Mouse (Mus musculus) myocyte (in vitro differentiated cells): Measurements from ENCODE around the gene Hoga1.

Experiments used
- CEBPB ChIP-seq: IDR thresholded peaks from 2 replicates; pipeline ENCODE4 v1.6.1; 2011; ENCODE audit warnings: mild to moderate bottlenecking, moderate library complexity; ENCODE audit not compliant: poor library complexity, insufficient read depth, severe bottlenecking
- MYOD1 ChIP-seq, 3 experiments: IDR thresholded peaks; one replicate each; pipeline ENCODE4 v1.6.1; 2011; ENCODE audit warnings: control low read depth in 2 of 3, low read depth in 2 of 3, mild to moderate bottlenecking in 2 of 3, moderate library complexity in 1 of 3; ENCODE audit not compliant: insufficient read length in 2 of 3, control insufficient read depth in 1 of 3
- POLR2A ChIP-seq: IDR thresholded peaks from one replicate; pipeline ENCODE4 v1.6.1; 2011; ENCODE audit warnings: low read depth, mild to moderate bottlenecking, control low read depth, moderate library complexity; ENCODE audit not compliant: insufficient read length
- TCF12 ChIP-seq: IDR thresholded peaks from one replicate; pipeline ENCODE4 v1.6.1; 2011; ENCODE audit warnings: mild to moderate bottlenecking, control low read depth; ENCODE audit not compliant: poor library complexity, insufficient read depth, severe bottlenecking

- TF ChIP-seq POLR2A (no peak), CEBPB (no peak), TCF12 (no peak), MYOD1 (IDR thresholded peaks at IDR 0.05; ENCODE audit: control insufficient read depth in 1 of 3, insufficient read length in 2 of 3, low read depth in 2 of 3) (no peak)
These were observed 73.2 kb downstream of the Hoga1 start for GRCm38 (mm10) chr19:42118596-42118995.
